21 mouse cellular contexts compared by ENCODE assay signal in the genomic region with DNA sequence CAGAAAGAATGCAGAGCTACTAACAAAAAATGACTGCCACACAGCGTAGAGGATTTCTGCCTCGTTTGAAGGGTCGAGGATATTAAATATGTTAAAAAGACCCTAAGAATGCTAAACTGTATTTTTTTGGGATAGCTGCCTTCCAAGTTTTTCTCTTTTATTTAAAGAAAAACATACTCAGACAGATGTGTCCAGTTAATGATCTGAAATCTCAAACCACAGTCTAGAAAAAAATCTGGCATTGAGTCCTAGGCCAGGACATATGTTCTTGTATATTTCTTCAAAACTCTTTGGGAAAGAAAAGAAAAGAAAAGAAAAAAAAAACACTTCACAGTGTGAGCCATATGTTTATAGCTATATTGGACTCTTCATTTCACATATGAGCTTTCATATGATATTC.
"Had no signal": no experiment of that assay in that cellular context is flagged by ENCODE, and none has a peak within 500 bp of the region (broad histone marks: within the 10 kb centered on the region; RNA-seq: fewer than 3 reads in every experiment).

No protein-coding gene starts in this region.

- H3K36me3 ChIP-seq: limb, embryonic 15.5 days; lung, embryonic 15.5 days had no signal

- H3K27ac ChIP-seq: liver, embryonic 14.5 days; lung, embryonic 15.5 days; stomach, postnatal 0 days had no signal

- ATAC-seq: intestine, postnatal 0 days; liver, postnatal 0 days had no signal

- H3K4me3 ChIP-seq: limb, embryonic 15.5 days; lung, embryonic 15.5 days had no signal

- H3K4me2 ChIP-seq: limb, embryonic 15.5 days; liver, embryonic 11.5 days; lung, embryonic 15.5 days; midbrain, embryonic 11.5 days had no signal

- H3K9ac ChIP-seq: limb, embryonic 15.5 days; liver, embryonic 14.5 days; liver, postnatal 0 days; lung, embryonic 15.5 days had no signal

- H3K9me3 ChIP-seq: limb, embryonic 15.5 days; lung, embryonic 15.5 days had no signal

- DNase-seq: kidney, adult 2 months; kidney, postnatal 10 days; kidney, postnatal 4 days; left cerebral cortex, postnatal 4 days; liver, postnatal 0 days; lung, postnatal 10 days; lung, postnatal 4 days; midbrain, embryonic 14.5 days; right cerebral cortex, adult 18-20 months; right cerebral cortex, postnatal 14 days; right cerebral cortex, postnatal 4 days; thymus, adult 2 months; thymus, postnatal 14 days; thymus, postnatal 4 days had no signal

- H3K27me3 ChIP-seq: limb, embryonic 15.5 days; lung, embryonic 15.5 days had no signal
